Mouse (Mus musculus) megakaryocyte, embryonic 14.5 days (primary cell): ENCODE data around the gene Gm45837.

ENCODE experiments used
- FLI1 ChIP-seq: IDR thresholded peaks from 2 replicates; pipeline ENCODE4 v1.6.1; 2012; ENCODE audit warnings: low read length, inconsistent platforms, mixed read lengths
- GATA1 ChIP-seq: IDR thresholded peaks from 3 replicates; pipeline ENCODE4 v1.6.1; 2012; ENCODE audit warnings: mixed read lengths, low read length, inconsistent platforms, borderline replicate concordance

GRCm38 (mm10) chr7:101465850-101466580 is 55.3 kb downstream of the Gm45837 start:
- TF ChIP-seq GATA1 (no peak), FLI1 (no peak)
